Mouse (Mus musculus) thymus, adult 18-20 months (tissue): ENCODE measurements at regions not wholly inside any gene's neighbourhood (a gene's known extent, or its start where the extent isn't known, plus 50 kb on each side); places are given as distances from the start of the nearest gene placed in this dataset.

Source experiments
- DNase-seq, 2 experiments: peaks; one replicate each; pipeline ENCODE4 v3.0.0; 2022; ENCODE audit warnings: mixed read lengths in 2 of 2

GRCm38 (mm10) chr4:9081701-9082562 lies 843.1 kb upstream of the Car8 start:
- DNase-seq = no peak

- DNase-seq = no peak
These were observed 842.1 kb upstream of the Car8 start for GRCm38 (mm10) chr4:9080821-9081493.

GRCm38 (mm10) chr4:9079828-9080245 lies 841.0 kb upstream of the Car8 start:
- DNase-seq = no peak

- no peak for DNase-seq
These were observed 835.6 kb upstream of the Car8 start for GRCm38 (mm10) chr4:9074447-9074846.

GRCm38 (mm10) chr4:9073736-9074428 lies 835.0 kb upstream of the Car8 start:
- no peak for DNase-seq

- no peak for DNase-seq
These were observed 833.5 kb upstream of the Car8 start for GRCm38 (mm10) chr4:9072321-9072720.

GRCm38 (mm10) chr4:9067874-9068273 lies 829.0 kb upstream of the Car8 start:
- DNase-seq = no peak

GRCm38 (mm10) chr4:9065981-9066815 lies 827.4 kb upstream of the Car8 start:
- no peak for DNase-seq

GRCm38 (mm10) chr4:9061941-9062340 lies 823.1 kb upstream of the Car8 start:
- DNase-seq = no peak

GRCm38 (mm10) chr4:9060221-9060620 lies 821.4 kb upstream of the Car8 start:
- no peak for DNase-seq

GRCm38 (mm10) chr4:9057676-9058075 lies 818.8 kb upstream of the Car8 start:
- DNase-seq = no peak

- DNase-seq = no peak
These were observed 818.3 kb upstream of the Car8 start for GRCm38 (mm10) chr4:9057113-9057512.

- no peak for DNase-seq
These were observed 817.0 kb upstream of the Car8 start for GRCm38 (mm10) chr4:9055876-9056275.

- no peak for DNase-seq
These were observed 816.5 kb upstream of the Car8 start for GRCm38 (mm10) chr4:9055266-9055820.

- DNase-seq = no peak
These were observed 810.0 kb upstream of the Car8 start for GRCm38 (mm10) chr4:9048817-9049216.

- no peak for DNase-seq
These were observed 808.3 kb upstream of the Car8 start for GRCm38 (mm10) chr4:9047151-9047550.

- DNase-seq = no peak
These were observed 807.6 kb upstream of the Car8 start for GRCm38 (mm10) chr4:9046436-9046835.

GRCm38 (mm10) chr4:9046030-9046429 lies 807.2 kb upstream of the Car8 start:
- no peak for DNase-seq

GRCm38 (mm10) chr4:9036005-9036404 lies 797.2 kb upstream of the Car8 start:
- DNase-seq = no peak

- DNase-seq = no peak
These were observed 796.5 kb upstream of the Car8 start for GRCm38 (mm10) chr4:9035350-9035749.

- DNase-seq = no peak
These were observed 795.4 kb upstream of the Car8 start for GRCm38 (mm10) chr4:9034280-9034679.

- DNase-seq = no peak
These were observed 794.3 kb upstream of the Car8 start for GRCm38 (mm10) chr4:9033106-9033642.
